ENCODE assay signal across 8 mouse cellular contexts in the genomic region with DNA sequence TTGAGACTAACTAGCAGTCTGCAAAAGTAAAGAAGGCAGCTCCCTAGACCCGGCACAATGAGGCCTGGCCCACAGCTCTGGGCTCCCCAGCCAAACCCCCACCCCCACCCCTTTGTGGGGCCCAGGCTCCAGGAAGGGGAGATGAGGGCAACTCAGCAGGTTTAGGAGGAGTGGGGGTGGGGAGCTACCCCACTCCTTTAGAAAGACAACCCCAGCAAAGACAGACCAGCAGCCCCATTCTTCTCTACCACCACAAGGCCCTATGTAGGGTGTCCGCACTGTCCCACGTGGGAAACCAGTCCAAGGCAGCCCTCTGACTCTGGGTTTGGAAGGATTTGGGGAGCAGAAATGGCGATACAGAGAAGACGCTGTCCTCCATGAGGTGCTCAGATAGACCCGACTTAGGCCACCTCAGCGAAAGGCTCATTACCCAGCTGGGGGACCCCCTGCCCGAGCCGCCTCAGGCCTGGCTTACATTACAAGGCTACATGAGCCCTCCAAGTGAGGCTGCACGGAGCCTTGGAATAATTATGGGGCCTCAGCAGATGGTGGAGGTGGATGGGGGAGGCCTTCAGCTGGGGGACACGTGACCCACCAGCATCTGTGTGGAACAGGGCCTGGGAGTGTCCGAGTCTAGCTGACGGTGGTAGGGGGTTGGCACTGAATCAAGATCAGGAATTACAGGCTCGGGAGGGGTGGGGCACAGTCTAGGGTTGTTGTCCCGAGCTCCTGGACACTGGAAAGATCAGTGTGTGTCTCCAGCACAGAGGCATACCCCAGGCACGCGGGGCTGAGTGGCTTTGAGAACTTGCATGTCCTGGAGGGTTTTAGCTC. TPM values are rescaled to one million over a fixed set of nuclear protein-coding genes. Genes with fewer than 3 reads are reported as not detected.
DNase-seq lines count a peak whose midpoint lies in the region; ATAC-seq lines count a peak whose summit lies in the region.

A gene (minus strand): TSS at position 51 of the 834 bp plus-strand sequence.

- H3K27me3 ChIP-seq in embryonic facial prominence, embryonic 11.5 days (ENCODE audit: control insufficient read depth, insufficient read depth, low read length) = no peaks in the 10 kb centered on the region
- H3K27me3 ChIP-seq in hindbrain, embryonic 15.5 days = no peaks in the 10 kb centered on the region
- H3K27me3 ChIP-seq in neural tube, embryonic 12.5 days (replicated peaks) = 0 out of 2 replicates have a peak, but pooled peaks cover 4% of the 10 kb centered on the region

- H3K4me1 ChIP-seq in embryonic facial prominence, embryonic 11.5 days (ENCODE audit: control insufficient read depth, insufficient read depth, low read length) = peaks cover 20% of the 10 kb centered on the region
- peaks cover 37% of the 10 kb centered on the region for H3K4me1 ChIP-seq in hindbrain, embryonic 15.5 days (replicated peaks)
- H3K4me1 ChIP-seq in neural tube, embryonic 12.5 days = peaks cover 30% of the 10 kb centered on the region

- intact Hi-C loops in left cerebral cortex, postnatal 14 days (cut with DNase I) = no loop called here

- peak; percentile 35 to 42 for DNase-seq in left cerebral cortex, postnatal 14 days (ENCODE audit: low spot score in 2 of 2)
- DNase-seq in left cerebral cortex, adult 11 months (ENCODE audit: low spot score) = no peak
- DNase-seq in embryonic facial prominence, embryonic 11.5 days (ENCODE audit: low spot score) = peak; percentile 93
- no peak for DNase-seq in layer of hippocampus, postnatal 10 days (ENCODE audit: low spot score in 2 of 2)
- no peak for DNase-seq in left cerebral cortex, adult 18-20 months (ENCODE audit: low spot score in 2 of 2)
- DNase-seq in thymus, postnatal 4 days = no peak

- H3K36me3 ChIP-seq in embryonic facial prominence, embryonic 11.5 days (replicated peaks; ENCODE audit: control insufficient read depth, insufficient read depth, low read depth, low read length) = no peaks in the 10 kb centered on the region
- no peaks in the 10 kb centered on the region for H3K36me3 ChIP-seq in hindbrain, embryonic 15.5 days
- H3K36me3 ChIP-seq in neural tube, embryonic 12.5 days = no peaks in the 10 kb centered on the region

- 26% methylated on average over 17 of the region's 17 CpGs for WGBS in embryonic facial prominence, embryonic 11.5 days
- 35% methylated on average over 17 of the region's 17 CpGs for WGBS in hindbrain, embryonic 15.5 days
- WGBS in neural tube, embryonic 12.5 days = 48% methylated on average over 17 of the region's 17 CpGs

- peak within 1 kb of the TSS; percentile 33 for H3K4me2 ChIP-seq in embryonic facial prominence, embryonic 11.5 days (ENCODE audit: low read depth, low read length)
- H3K4me2 ChIP-seq in hindbrain, embryonic 15.5 days = no peak within 1 kb of the TSS
- 0 out of 2 replicates have a peak within 1 kb of the TSS, but pooled peaks have one; percentile 20 for H3K4me2 ChIP-seq in neural tube, embryonic 12.5 days (replicated peaks)

- H3K27ac ChIP-seq in embryonic facial prominence, embryonic 11.5 days (replicated peaks; ENCODE audit: low read depth, low read length) = peak within 1 kb of the TSS; percentile 80
- peak within 1 kb of the TSS; percentile 66 for H3K27ac ChIP-seq in hindbrain, embryonic 15.5 days (replicated peaks)
- H3K27ac ChIP-seq in neural tube, embryonic 12.5 days = peak within 1 kb of the TSS; percentile 33

- no peaks in the 10 kb centered on the region for H3K9me3 ChIP-seq in embryonic facial prominence, embryonic 11.5 days (replicated peaks; ENCODE audit: control insufficient read depth, low read length)
- H3K9me3 ChIP-seq in hindbrain, embryonic 15.5 days = no peaks in the 10 kb centered on the region
- H3K9me3 ChIP-seq in neural tube, embryonic 12.5 days = no peaks in the 10 kb centered on the region

- no peak within 1 kb of the TSS for H3K4me3 ChIP-seq in embryonic facial prominence, embryonic 11.5 days (ENCODE audit: low read depth, low read length)
- no peak within 1 kb of the TSS for H3K4me3 ChIP-seq in hindbrain, embryonic 15.5 days
- H3K4me3 ChIP-seq in neural tube, embryonic 12.5 days = no peak within 1 kb of the TSS

- H3K9ac ChIP-seq in embryonic facial prominence, embryonic 11.5 days (replicated peaks; ENCODE audit: low read length) = peak within 1 kb of the TSS; percentile 40
- no peak within 1 kb of the TSS for H3K9ac ChIP-seq in hindbrain, embryonic 15.5 days
- H3K9ac ChIP-seq in neural tube, embryonic 12.5 days = no peak within 1 kb of the TSS

- peak; percentile 94 for ATAC-seq in embryonic facial prominence, embryonic 11.5 days (replicated peaks; ENCODE audit: insufficient number of reproducible peaks, low FRiP score, low TSS enrichment, low read depth)
- peak; percentile 76 for ATAC-seq in hindbrain, embryonic 15.5 days (ENCODE audit: low FRiP score, low read depth)
- ATAC-seq in neural tube, embryonic 12.5 days (ENCODE audit: low FRiP score, low read depth) = peak; percentile 62

RNA-seq across cellular contexts. Expression of the gene that starts here (rescaled TPM):
- 1 to 10 TPM; 1.4 to 1.8 TPM for total RNA-seq in left cerebral cortex, postnatal 14 days (2021)
- polyA plus RNA-seq in embryonic facial prominence, embryonic 11.5 days (2014; fragmentation: Nextera tagmentation; extraction: Ambion mirVana) = 4.2 and 5.0 TPM in 2 replicates
- 6.6 and 7.9 TPM in 2 replicates for polyA plus RNA-seq in hindbrain, embryonic 15.5 days (2015; fragmentation: Nextera tagmentation; extraction: Ambion mirVana)
- 3.3 and 3.7 TPM in 2 replicates for polyA plus RNA-seq in neural tube, embryonic 12.5 days (2016; fragmentation: Nextera tagmentation; extraction: Ambion mirVana)
- 1 to 10 TPM; 1.5 to 2.0 TPM for total RNA-seq in layer of hippocampus, postnatal 10 days (2021)
- 1 to 10 TPM; 1.8 to 2.2 TPM for total RNA-seq in left cerebral cortex, adult 18-20 months (2021)

Comparison
In these comparisons a context has a peak if more than half of its experiments do, and no peak if none do; other contexts are left out.
1. DNase-seq: peak in left cerebral cortex, postnatal 14 days (2 of 2) and embryonic facial prominence, embryonic 11.5 days (single experiment); none in left cerebral cortex, adult 11 months (single experiment), layer of hippocampus, postnatal 10 days (0 of 2), left cerebral cortex, adult 18-20 months (0 of 2) and thymus, postnatal 4 days (single experiment).
2. Peak in every context shown above with its lines, with median percentiles within 50 percentile points of each other: ATAC-seq and H3K27ac ChIP-seq.